Mouse (Mus musculus) C2C12 (cell line): ENCODE data around the gene Arhgef17. TPM values are rescaled to one million over a fixed set of nuclear protein-coding genes. Genes with fewer than 3 reads are reported as not detected.

Experiments
- H3K27me3 ChIP-seq: one replicate; pipeline ENCODE4 v1.6.1; 2011; ENCODE audit not compliant: control insufficient read depth, insufficient read depth, insufficient read length
- H3K36me3 ChIP-seq: one replicate; pipeline ENCODE4 v1.6.1; 2011; ENCODE audit not compliant: control insufficient read depth, insufficient read depth
- H3K4me3 ChIP-seq: one replicate; pipeline ENCODE4 v1.5.1; 2011; ENCODE audit warnings: mild to moderate bottlenecking, control low read depth; ENCODE audit not compliant: poor library complexity, insufficient read depth, severe bottlenecking
- H3K79me2 ChIP-seq: one replicate; pipeline ENCODE4 v1.6.1; 2011; ENCODE audit not compliant: control insufficient read depth, insufficient read depth
- H3K79me3 ChIP-seq: one replicate; pipeline ENCODE4 v1.6.1; 2011; ENCODE audit warnings: low read depth, control low read depth
- H3ac ChIP-seq: one replicate; pipeline ENCODE3; 2011; ENCODE audit warnings: low read depth; ENCODE audit not compliant: control insufficient read depth, insufficient read length
- CEBPB ChIP-seq: IDR thresholded peaks from one replicate; pipeline ENCODE4 v1.6.1; 2011; ENCODE audit warnings: low read depth, mild to moderate bottlenecking, control low read depth, moderate library complexity
- CTCF ChIP-seq: IDR thresholded peaks from one replicate; pipeline ENCODE4 v1.5.1; 2011; ENCODE audit not compliant: control insufficient read depth, insufficient read depth, insufficient read length
- FOSL1 ChIP-seq: IDR thresholded peaks from one replicate; pipeline ENCODE4 v1.8.0; 2011; ENCODE audit warnings: mild to moderate bottlenecking, low read length; ENCODE audit not compliant: poor library complexity, insufficient read depth, severe bottlenecking
- MAX ChIP-seq: IDR thresholded peaks from one replicate; pipeline ENCODE4 v1.6.1; 2011; ENCODE audit warnings: mild to moderate bottlenecking, control low read depth
- MYOD1 ChIP-seq: IDR thresholded peaks from one replicate; pipeline ENCODE4 v1.6.1; 2011; ENCODE audit warnings: low read depth; ENCODE audit not compliant: control insufficient read depth, insufficient read length
- MYOG ChIP-seq: IDR thresholded peaks from one replicate; pipeline ENCODE4 v1.6.1; 2011; ENCODE audit not compliant: control insufficient read depth, insufficient read length; ENCODE audit errors: extremely low read depth
- USF1 ChIP-seq: IDR thresholded peaks from one replicate; pipeline ENCODE4 v1.6.1; 2011; ENCODE audit warnings: low read depth, mild to moderate bottlenecking, control low read depth, moderate library complexity
- polyA plus RNA-seq: library from polyadenylated mRNA; unstranded; fragments of >200 nt; fragmentation: generic; extraction: Trizol; gene quantifications from one replicate; pipeline ENCODE4 v1.2.1, GENCODE M21; 2012; ENCODE audit warnings: missing spikeins

Gene Arhgef17
- polyA plus RNA-seq, 1 experiment, result 35.4 TPM

DNA sequence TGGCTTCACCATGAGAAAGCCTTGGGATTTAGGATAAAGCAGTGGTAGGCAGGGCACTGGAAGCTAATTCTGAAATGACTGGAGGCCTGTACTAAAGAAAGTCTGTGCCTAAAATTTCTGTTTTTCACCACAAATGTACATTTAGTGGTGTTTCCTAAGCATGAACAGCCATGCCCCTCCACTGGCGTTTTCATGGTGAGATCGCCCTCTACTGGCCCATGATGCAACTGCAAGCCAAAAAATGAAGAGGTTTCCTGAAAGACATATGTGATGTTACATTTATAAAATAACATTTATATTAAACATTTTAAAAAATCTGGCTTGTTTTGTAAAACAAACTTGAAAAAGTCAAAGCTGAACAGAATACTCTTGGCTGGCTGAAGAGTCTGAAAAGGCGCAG lies 45.4 kb downstream of the Arhgef17 start:
- no peaks in the 10 kb centered on the region for H3K27me3 ChIP-seq
- TF ChIP-seq CTCF (peak; percentile 17), MAX (no peak)
- peaks cover 15% of the 10 kb centered on the region for H3K36me3 ChIP-seq
- H3K79me3 ChIP-seq, result no peaks in the 10 kb centered on the region
- no peak overlapping the region for H3K4me3 ChIP-seq
- H3ac ChIP-seq, result no peak overlapping the region
- no peaks in the 10 kb centered on the region for H3K79me2 ChIP-seq

DNA sequence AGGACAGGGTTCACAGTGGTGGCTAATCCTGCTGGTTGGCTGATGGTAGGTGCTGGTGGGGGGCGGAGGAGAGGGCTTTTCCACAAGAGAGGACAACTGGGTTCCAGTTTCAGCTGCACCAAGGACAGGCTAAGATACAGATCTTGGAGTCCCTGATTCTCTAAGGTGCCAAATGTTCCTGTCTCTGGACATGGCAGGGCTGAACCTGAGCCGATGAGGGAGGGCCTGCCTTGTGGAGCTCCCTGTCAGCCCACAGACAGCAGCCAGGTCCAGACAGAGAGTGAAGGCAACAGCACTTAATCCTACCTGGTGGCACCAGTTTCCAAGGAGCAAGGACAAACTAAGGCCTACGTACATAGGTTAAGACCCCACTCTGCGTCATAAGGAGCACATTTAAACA lies 47.4 kb downstream of the Arhgef17 start:
- Histone ChIP-seq H3ac (no peak overlapping the region), H3K79me3 (no peaks in the 10 kb centered on the region), H3K36me3 (peaks cover 29% of the 10 kb centered on the region), H3K27me3 (no peaks in the 10 kb centered on the region), H3K4me3 (no peak overlapping the region), H3K79me2 (no peaks in the 10 kb centered on the region)
- TF ChIP-seq CEBPB (no peak), CTCF (no peak)

DNA sequence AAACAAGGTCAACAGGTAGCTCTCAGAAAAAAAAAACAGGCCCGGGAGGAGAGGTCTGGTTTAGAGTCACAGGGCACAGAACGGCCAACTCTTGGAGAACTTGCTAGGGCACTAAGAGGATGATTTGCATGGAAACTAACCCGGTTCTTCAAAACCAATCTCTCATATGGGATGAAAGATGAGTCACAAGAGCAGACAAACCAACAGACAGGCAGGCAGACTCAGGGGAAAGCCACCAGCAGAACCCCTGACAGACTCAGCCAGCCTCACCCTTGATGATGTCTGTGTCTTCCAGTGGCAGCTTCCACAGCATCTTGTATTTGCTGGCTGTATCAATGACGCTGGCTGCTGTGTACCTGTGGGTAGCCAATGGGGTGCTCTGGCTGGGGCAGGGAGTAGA lies 50.0 kb downstream of the Arhgef17 start:
- Histone ChIP-seq H3K79me3 (no peaks in the 10 kb centered on the region), H3K36me3 (peaks cover 36% of the 10 kb centered on the region), H3K79me2 (no peaks in the 10 kb centered on the region), H3K27me3 (no peaks in the 10 kb centered on the region), H3ac (no peak overlapping the region), H3K4me3 (no peak overlapping the region)
- TF ChIP-seq MYOG (no peak), MAX (no peak), CEBPB (no peak), MYOD1 (no peak), CTCF (no peak)

DNA sequence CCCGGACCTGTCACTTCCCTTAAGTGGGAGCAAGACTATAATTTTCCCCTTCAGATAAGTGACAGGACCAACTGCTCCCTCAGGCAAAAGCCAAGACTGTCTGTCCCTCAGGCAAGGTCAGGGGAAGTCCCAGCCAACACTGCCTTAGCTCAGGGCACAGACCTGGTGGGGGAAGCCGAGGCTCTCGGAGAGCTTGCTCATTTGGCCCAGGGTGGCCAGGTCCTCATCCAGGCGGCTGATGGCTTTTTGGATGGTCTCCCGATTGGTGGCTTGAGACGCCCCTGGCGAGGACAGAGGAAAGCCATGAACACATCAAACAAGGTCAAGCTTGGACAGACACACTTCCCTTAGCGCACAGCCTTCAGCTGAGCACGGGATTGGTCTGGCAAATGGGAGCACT lies 50.4 kb downstream of the Arhgef17 start:
- Histone ChIP-seq H3ac (no peak overlapping the region), H3K4me3 (no peak overlapping the region), H3K79me3 (no peaks in the 10 kb centered on the region), H3K27me3 (no peaks in the 10 kb centered on the region), H3K36me3 (peaks cover 36% of the 10 kb centered on the region), H3K79me2 (no peaks in the 10 kb centered on the region)
- TF ChIP-seq FOSL1, result no peak
- TF ChIP-seq CTCF, result no peak
- no peak for TF ChIP-seq MYOG
- TF ChIP-seq MAX, result no peak
- TF ChIP-seq CEBPB, result no peak
- no peak for TF ChIP-seq MYOD1
- TF ChIP-seq USF1, result no peak

DNA sequence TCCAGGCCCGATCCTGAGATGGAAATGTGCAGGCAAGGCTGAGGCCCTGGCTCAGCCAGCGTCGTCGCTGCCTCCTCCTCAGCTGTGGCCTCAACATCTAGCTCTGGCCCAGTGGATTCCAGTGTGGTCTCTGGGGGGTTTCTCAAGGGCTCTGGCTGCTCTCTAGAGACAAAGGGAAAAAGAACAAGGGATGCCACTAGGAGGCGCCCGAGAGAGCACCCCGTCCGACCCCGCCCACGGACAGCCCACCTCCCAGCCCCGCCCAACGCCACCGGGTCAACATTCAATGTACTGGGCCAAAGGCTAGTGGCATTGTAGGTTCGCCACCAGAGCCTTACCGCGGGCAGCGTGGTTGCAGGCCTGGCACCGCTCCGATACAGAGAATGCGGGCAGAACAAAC lies 52.3 kb downstream of the Arhgef17 start:
- TF ChIP-seq USF1 (no peak), MYOG (no peak), CTCF (no peak)
- Histone ChIP-seq H3K79me2 (no peaks in the 10 kb centered on the region), H3ac (no peak overlapping the region), H3K36me3 (peaks cover 26% of the 10 kb centered on the region), H3K27me3 (no peaks in the 10 kb centered on the region), H3K4me3 (no peak overlapping the region), H3K79me3 (no peaks in the 10 kb centered on the region)

DNA sequence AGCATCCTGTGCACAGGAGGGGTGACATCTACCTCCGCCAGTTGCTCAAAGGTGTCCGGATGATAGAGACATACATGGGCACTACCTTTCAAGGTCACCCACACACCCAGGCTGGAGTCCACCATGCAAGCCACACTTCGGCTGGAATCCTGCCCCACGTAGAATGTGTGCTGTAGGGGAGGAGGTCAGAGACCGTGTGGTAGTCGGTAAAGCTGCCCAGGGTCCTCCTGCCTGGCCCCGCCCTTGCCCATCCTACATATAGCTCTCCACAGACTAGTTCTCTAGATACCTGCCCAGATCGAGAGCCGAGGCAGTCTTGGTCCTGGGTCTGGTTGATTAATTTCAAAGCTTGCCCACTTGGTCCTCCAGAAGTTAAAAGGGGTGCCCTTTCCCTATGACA lies 55.1 kb downstream of the Arhgef17 start:
- Histone ChIP-seq H3K4me3 (no peak overlapping the region), H3ac (no peak overlapping the region), H3K79me2 (no peaks in the 10 kb centered on the region), H3K36me3 (peaks cover 26% of the 10 kb centered on the region), H3K79me3 (no peaks in the 10 kb centered on the region), H3K27me3 (no peaks in the 10 kb centered on the region)
- TF ChIP-seq MAX (no peak), MYOG (no peak)

DNA sequence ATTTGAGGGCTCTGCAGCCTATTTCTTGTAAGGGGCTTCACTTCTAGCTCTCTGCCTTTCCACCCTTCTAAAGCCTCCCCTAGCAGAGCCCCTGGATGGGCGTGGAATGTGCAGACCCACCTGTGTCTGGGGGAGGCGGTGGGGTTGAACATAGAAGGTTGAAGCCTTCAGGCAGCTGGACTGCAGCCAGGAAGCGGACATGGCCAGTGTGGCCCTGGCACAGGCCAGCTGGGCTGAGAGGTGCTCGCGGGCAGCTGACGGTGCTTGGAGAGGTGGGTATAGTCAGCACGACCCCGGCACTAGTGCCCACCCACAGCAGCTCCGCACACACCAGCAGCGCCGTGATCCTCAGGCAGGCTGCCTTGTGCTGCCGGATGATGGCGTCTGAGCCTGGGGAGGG lies 55.6 kb downstream of the Arhgef17 start:
- H3K27me3 ChIP-seq, result no peaks in the 10 kb centered on the region
- H3K36me3 ChIP-seq, result peaks cover 23% of the 10 kb centered on the region
- no peaks in the 10 kb centered on the region for H3K79me3 ChIP-seq
- H3K79me2 ChIP-seq, result no peaks in the 10 kb centered on the region
- no peak overlapping the region for H3K4me3 ChIP-seq
- TF ChIP-seq CEBPB, result no peak
- no peak for TF ChIP-seq MYOG
- no peak for TF ChIP-seq CTCF
- no peak for TF ChIP-seq MAX
- no peak for TF ChIP-seq MYOD1
- TF ChIP-seq USF1, result no peak
- no peak for TF ChIP-seq FOSL1
- no peak overlapping the region for H3ac ChIP-seq
